Mouse (Mus musculus): ENCODE data around the gene Slamf6.
"Not testable (repeated sequence)": the region's sequence is repeated elsewhere in the genome, so short reads cannot be mapped to it uniquely, and the experiment has no call there.

The Slamf6 gene

DNA sequence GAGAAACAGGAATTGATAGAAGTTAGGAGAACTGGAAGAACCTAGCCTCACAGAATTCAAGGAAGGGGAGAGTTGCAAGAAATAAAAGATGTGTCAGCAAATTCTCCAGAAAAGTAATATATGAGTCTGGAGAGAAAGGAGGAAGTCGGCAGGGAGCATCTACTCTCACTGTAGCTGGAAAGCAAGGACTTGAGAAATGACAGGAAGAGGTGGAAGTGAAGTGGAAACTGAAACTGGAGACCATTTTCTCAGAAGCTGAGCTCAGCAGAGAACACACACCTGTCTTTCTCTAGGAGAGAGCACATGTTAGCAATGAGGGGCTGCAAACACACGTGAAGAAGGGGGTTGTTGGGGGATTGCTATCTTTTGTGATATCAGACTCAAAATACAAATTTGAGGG, 40.1 kb downstream of the Slamf6 start:
- no peak for DNase-seq (ENCODE audit: low spot score)

- DNase-seq (ENCODE audit: low spot score), result no peak
Observed at GRCm38 (mm10) chr1:171960726-171961125, 43.4 kb downstream of the Slamf6 start.

- DNase-seq (ENCODE audit: low spot score), result no peak
Observed at GRCm38 (mm10) chr1:171961704-171962103, 44.4 kb downstream of the Slamf6 start.

DNA sequence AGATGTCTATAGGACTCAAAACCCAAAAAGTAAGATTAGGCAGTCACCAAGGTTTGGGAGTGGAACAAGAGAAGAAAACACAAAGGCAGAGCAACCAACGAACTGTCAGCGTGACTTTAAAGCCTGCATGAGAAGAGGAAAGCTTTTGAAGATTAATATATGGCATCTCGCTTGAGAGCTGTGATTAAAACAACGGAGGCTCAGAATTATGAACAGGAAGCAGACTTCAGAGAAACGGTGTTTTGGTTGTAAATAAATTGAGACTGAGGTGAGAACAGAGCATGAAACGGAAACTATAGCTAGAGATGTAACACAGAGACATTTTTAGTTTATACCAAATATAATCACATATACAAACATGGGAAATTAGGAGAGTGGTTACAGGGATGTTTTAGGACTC, 46.3 kb downstream of the Slamf6 start:
- no peak for DNase-seq (ENCODE audit: low spot score)

DNA sequence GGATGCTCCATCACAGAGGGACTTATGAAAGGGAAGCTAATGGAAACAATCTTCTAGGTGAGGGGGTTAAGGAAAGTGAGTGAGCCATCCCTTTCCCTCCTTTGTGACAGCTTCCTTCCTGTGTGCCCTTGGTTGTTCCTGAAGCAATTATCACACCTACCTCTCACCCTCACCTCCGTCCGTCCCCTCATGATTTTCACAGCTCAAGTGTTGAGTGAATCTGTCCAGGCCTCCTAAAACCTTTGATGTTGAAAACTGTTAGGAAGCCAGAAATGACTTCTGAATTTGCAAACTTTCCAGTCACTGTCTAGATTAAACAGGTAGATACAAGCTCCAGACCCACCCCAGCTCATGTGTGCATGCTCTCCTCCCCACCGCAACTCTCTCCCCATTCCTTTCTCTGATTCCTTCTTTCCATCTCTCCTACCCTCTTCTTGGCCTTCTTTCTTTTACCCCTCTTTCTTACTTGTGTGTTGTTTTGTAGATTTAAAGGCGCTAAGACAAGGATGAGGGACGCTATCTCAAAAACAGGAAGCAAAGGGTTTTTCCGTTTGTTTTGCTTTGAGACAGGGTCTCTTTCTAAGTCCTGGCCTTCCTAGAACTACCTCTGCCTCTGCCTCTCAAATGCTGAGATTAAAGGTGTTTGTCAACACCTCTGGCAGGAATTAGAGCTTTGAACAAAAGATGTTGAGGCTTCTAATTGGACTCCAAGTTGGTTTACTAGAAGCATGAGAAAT, 48.9 kb downstream of the Slamf6 start:
- DNase-seq (ENCODE audit: low spot score), result no peak

DNA sequence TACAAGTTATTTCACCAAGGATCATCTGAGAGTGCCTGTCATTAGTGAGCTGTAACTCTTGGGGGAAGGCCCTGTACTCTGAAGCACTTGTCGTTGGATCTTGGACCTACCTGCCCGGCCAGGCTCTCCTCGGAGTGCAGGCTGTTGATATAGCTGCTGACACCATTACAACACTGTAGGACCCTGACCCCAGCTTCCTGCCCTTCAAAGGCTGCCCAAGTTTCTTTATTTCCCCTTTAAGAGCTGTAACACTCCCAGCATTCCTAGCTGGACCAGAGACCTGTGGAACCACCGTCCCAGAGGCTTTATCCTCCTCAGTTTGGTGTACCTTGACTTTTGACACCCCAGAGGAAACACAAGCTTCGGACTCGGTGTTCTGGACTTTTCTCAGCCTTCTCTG, 51.9 kb downstream of the Slamf6 start:
- DNase-seq (ENCODE audit: low spot score), result no peak

DNA sequence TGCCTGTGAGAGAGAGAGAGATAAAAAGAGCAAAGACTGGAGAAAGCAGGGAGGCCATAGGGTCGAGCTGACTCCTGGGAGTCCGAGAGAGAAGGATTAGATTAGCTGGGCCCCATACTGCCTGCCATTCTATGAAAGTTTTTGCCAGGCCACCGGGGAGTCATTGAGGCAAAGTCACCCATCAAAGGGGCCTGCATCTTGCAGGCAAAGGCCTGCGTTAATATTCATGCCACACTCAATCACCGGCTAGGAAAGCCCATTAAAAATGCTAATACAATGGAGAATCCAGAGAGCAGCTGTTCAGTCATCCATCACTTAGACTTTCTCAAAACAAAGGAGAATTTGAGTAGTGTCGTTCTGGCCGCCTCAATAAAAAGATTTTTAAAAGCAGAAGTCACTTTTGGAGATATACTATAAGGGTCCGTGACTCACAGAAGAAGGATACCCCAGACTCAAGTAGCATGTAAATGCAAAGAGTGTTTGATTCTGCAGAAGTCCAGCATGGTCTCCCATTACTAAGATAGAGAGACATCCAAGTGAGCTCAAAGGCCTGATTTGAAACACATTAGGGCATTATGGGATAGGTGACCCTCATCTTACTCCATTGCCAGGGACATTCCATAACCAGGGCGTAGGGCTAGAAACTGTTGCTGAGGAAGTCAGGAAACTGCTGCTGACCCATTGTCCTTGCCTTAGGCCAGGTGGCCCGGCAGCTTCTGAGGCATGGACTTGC, 53.7 kb downstream of the Slamf6 start:
- DNase-seq (ENCODE audit: low spot score), result peak; percentile 28

GRCm38 (mm10) chr1:171974361-171974760, 57.0 kb downstream of the Slamf6 start:
- not testable (repeated sequence) for DNase-seq (ENCODE audit: low spot score)

DNA sequence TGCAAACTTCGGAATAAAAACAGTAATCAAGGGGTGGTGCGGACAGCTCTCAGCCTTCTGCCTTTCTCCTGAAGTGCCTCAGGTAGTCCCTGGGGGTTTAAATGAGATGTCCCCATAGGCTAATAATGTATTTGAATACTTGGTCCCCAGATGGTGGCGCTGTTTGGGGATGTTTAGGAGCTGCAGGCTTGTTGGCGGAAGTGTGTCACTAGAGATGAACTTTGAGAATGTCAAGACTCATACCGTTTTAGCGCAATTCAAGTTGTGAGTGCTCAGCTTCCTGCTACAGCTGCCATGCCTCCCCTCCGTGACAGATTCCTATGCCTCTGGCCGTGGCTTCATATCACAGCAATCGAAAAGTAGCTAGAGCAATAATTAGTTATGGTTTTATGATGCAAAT, 58.1 kb downstream of the Slamf6 start:
- DNase-seq (ENCODE audit: low spot score), result no peak

DNA sequence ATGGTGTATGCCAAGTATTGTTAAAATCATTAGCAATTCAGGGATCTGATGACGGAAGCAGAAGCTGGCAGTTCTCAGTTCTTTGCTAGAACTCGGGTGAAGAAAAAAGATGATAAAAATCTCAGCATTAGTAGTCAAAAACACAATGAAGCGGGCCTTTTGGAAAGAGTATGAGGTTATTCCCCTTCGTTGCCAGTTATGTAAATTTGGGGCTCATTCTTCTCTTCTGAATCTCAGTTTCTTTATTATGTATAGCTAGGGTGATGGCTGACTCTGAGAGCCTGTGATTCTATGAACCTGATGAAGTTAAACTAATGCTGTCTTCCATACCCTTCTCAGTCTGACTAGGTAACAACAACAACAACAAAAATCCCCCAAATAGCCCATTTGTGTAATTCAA, 58.5 kb downstream of the Slamf6 start:
- no peak for DNase-seq (ENCODE audit: low spot score)

GRCm38 (mm10) chr1:171976826-171977539, 59.7 kb downstream of the Slamf6 start:
- no peak for DNase-seq (ENCODE audit: low spot score)

- DNase-seq (ENCODE audit: low spot score), result no peak
Observed at GRCm38 (mm10) chr1:171977891-171978290, 60.6 kb downstream of the Slamf6 start.

GRCm38 (mm10) chr1:171979969-171980730, 62.8 kb downstream of the Slamf6 start:
- DNase-seq (ENCODE audit: low spot score), result no peak

GRCm38 (mm10) chr1:171982170-171982569, 64.9 kb downstream of the Slamf6 start:
- DNase-seq (ENCODE audit: low spot score), result no peak

DNA sequence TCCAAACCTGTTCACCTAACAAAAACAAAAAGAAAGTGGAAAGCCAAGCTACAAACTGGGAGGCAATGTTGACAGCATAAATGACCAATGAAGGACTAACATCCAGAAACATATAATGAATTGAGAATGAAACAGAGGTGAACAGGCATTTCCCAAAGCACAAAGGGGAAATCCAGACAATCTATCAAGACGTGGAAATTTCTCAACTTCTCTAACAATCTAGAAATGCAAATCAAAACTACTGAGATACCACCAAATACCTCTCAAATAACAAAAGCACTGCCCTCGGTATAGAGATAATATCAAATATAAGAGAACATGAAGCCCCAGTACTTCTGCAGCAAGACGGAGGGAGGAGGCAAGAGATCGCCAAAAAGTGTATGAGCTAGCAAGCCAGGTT, 65.4 kb downstream of the Slamf6 start:
- no peak for DNase-seq (ENCODE audit: low spot score)

GRCm38 (mm10) chr1:171983372-171984001, 66.2 kb downstream of the Slamf6 start:
- no peak for DNase-seq (ENCODE audit: low spot score)

- no peak for DNase-seq (ENCODE audit: low spot score)
Observed at GRCm38 (mm10) chr1:171984121-171984520, 66.8 kb downstream of the Slamf6 start.

DNA sequence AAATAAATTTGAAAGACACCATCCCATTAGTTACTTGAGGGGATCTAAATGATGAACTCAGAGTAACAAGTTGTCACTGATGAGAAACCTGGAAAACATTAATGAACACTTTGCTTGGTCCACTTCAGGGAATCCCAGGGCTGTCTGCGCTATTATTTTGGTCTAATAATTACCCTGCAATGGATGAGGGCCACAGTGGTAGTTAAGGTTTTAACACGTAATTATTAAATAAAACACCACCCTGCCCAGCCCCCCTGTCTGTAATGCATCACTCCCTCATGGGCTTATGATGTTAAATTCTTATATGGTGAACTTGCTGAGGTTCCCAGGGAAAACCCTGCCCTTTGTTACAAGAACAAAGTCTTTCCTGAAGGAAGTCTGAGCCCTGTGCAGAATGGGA, 74.6 kb downstream of the Slamf6 start:
- DNase-seq (ENCODE audit: low spot score), result no peak

DNA sequence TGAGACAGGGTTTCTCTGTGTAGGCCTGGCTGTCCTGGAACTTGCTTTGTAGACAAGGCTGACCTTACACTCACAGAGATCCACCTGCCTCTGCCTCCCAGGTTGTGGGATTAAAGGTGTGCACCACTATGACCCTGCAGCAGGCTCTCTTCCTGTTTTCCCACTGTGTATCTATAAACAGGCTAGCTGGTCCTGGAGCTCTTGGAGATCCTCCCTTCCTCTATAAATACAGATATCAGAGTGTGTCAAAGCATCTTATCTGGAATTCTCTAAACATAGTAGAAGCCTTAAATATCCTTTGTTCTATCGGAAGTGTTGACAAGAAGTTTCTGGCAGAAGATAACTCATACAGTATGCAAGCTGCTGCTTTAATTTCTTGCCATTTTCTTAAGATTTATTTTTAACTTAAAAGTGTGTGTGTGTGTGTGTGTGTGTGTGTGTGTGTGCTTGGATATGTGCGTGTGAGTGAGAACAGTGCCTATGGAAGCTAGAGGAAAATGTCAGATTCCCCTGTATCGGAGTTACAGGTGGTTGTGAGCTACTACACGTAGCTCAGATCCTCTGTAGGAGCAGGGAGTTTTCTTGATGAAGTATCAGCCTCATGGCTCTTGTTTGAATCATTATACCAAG, 75.7 kb downstream of the Slamf6 start:
- no peak for DNase-seq (ENCODE audit: low spot score)

DNA sequence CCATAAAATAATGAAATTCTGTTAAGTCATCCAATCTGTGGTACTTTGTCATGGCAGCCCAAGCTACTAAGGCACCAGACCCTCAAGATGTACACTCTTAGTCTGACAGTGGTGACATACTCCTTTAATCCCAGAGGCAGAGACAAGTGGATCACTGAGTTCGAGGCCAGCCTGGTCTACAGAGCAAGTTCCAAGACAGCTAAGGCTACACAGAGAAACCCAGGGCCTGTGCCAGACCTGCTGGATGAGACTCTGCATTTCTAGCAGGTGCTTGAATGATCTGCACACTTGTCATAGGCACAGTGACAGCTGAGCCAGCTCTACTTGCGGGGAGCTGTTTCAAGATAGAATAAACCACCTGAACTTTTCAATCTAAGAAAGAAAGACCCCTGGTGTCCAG, 77.2 kb downstream of the Slamf6 start:
- no peak for DNase-seq (ENCODE audit: low spot score)
